Mouse (Mus musculus): ENCODE data around the gene Tmem145. TPM values are rescaled to one million over a fixed set of nuclear protein-coding genes. Genes with fewer than 3 reads are reported as not detected.
"Not testable (repeated sequence)": the region's sequence is repeated elsewhere in the genome, so short reads cannot be mapped to it uniquely, and the experiment has no call there.

Gene Tmem145
- 0.23 and 0.50 TPM in 2 replicates for polyA plus RNA-seq (2015; fragmentation: Nextera tagmentation; extraction: Ambion mirVana)

DNA sequence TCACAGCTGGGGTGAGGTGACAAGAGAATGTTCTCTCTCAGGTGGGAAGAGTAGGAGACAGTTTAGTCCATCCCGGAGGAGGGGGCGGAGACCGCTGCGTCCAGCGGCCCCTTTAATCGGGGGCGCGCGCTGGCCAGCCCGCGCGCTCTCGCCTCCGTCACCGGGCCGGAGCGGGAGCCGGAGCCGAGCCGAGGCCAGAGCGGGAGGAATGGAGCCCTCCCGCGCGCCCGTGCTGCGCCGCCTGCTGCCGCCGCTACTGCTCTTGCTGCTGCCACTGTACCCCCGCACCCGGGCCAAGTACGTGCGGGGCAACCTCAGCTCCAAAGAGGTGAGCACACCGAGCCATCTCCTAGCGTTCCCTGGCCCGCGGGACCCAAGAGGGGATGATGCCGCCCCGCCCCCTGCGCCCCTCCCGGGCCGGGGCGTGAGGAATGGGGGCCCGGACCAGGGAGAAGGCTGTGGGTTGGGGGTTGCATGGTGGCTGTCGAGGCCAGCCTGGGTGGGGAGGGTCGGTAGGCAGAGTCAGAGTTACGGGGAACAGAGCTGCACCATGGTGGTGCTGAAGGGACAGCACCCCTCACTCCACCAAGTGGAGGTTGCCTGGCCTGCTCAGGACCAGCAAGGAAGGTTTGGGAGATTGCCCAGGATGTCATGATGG lies at the start of gene Tmem145:
Gene Tmem145 (plus strand): TSS at position 151 of the 658 bp plus-strand sequence.
- Histone ChIP-seq H3K27ac (no peak within 1 kb of the TSS), H3K9me3 (replicated peaks; ENCODE audit: low read length) (no peaks in the 10 kb centered on the region), H3K4me1 (replicated peaks; ENCODE audit: insufficient read depth, low read length) (0 out of 2 replicates have a peak, but pooled peaks cover 5% of the 10 kb centered on the region), H3K4me2 (ENCODE audit: low read length) (peak within 1 kb of the TSS; percentile 88), H3K27me3 (ENCODE audit: insufficient read depth, low read length) (peaks cover 4% of the 10 kb centered on the region; the same call in 1 of the 2 replicates), H3K36me3 (ENCODE audit: insufficient read depth, low read length) (no peaks in the 10 kb centered on the region), H3K4me3 (replicated peaks; ENCODE audit: low read depth, low read length) (peak within 1 kb of the TSS; percentile 42), H3K9ac (ENCODE audit: low read depth, low read length) (no peak within 1 kb of the TSS)
- WGBS, result under 1% methylated on average over 44 of the region's 47 CpGs
- peak; percentile 82 for DNase-seq (ENCODE audit: low spot score)
- no peak for TF ChIP-seq CTCF (IDR thresholded peaks at IDR 0.05; ENCODE audit: low read depth)
- ATAC-seq (replicated peaks; ENCODE audit: low FRiP score, low read depth), result peak; percentile 78

DNA sequence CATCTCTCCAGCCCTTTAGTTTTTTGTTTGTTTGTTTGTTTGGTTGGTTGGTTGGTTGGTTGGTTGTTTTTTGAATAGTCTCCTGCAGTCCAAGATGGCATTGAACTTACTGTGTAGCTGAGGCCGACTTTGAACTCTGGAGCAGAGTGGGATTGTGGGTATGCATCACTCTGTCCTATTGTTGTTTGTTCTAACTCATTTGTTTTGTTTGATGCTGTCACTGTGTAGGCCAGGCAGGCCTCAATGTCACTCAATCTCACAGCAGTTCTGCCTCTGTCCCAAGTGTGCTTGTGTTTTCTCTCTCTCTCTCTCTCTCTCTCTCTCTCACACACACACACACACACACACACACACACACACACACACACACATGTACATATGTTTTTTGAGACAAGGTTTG lies 44.0 kb upstream of the Tmem145 start:
- ATAC-seq (replicated peaks; ENCODE audit: low FRiP score, low read depth) (no peak), DNase-seq (ENCODE audit: low spot score) (no peak)
- no peak overlapping the region for H3K4me3 ChIP-seq (replicated peaks; ENCODE audit: low read depth, low read length)
- H3K27me3 ChIP-seq (ENCODE audit: insufficient read depth, low read length), result no peaks in the 10 kb centered on the region
- no peaks in the 10 kb centered on the region for H3K36me3 ChIP-seq (ENCODE audit: insufficient read depth, low read length)
- 88% methylated on average over 1 of the region's 1 CpGs for WGBS
- H3K9me3 ChIP-seq (replicated peaks; ENCODE audit: low read length), result no peaks in the 10 kb centered on the region
- H3K27ac ChIP-seq, result no peak overlapping the region
- no peak for TF ChIP-seq CTCF (IDR thresholded peaks at IDR 0.05; ENCODE audit: low read depth)
- peaks cover 1% of the 10 kb centered on the region; the same call in 1 of the 2 replicates for H3K4me1 ChIP-seq (replicated peaks; ENCODE audit: insufficient read depth, low read length)
- H3K4me2 ChIP-seq (ENCODE audit: low read length), result no peak overlapping the region
- no peak overlapping the region for H3K9ac ChIP-seq (ENCODE audit: low read depth, low read length)

DNA sequence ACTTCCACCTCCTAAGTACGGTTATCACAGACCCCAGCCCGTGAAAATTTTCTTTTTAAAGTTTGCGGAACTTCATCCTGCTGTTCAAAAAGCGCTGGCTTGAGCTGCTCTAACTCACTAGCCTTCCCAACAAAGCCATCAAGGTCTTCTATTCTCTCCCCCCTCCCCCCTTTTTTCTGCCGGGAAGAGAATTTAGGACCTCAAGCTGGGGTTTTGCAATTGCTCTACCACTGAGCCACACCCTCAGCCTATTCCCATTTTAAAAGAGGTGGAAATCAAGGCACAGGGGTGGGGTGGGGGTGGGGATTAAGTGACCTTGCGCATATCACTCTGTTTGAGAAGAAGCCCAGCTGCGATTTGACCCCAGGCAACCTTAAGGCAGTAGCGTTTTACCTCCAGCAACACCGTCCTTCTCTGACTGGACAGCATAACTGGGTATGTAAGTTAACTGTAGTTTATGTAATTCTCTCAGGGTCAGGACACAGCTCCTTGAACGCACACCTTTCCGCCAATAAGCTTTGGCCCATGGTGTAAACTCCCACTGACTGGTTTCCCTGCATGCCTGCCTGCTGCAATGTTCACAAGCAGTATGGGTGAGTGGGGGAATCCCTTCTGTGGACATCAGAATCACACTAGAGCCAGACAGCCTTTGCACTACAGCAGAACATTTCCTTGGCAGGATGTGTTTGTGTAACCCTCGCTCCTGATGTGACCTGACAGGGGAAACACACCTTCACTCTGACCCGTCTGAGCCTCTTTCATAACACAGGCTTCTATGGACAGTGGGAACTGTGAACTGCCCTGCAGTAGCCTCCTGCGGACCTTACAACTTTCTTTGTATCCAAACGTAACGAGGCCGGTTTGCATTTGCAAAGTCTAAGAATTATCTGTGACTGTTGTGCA lies 41.7 kb upstream of the Tmem145 start:
- no peak overlapping the region for H3K4me3 ChIP-seq (replicated peaks; ENCODE audit: low read depth, low read length)
- no peak overlapping the region for H3K27ac ChIP-seq
- H3K9ac ChIP-seq (ENCODE audit: low read depth, low read length), result no peak overlapping the region
- TF ChIP-seq CTCF (IDR thresholded peaks at IDR 0.05; ENCODE audit: low read depth), result no peak
- H3K9me3 ChIP-seq (replicated peaks; ENCODE audit: low read length), result no peaks in the 10 kb centered on the region
- ATAC-seq (replicated peaks; ENCODE audit: low FRiP score, low read depth) (no peak), DNase-seq (ENCODE audit: low spot score) (no peak)
- H3K27me3 ChIP-seq (ENCODE audit: insufficient read depth, low read length), result no peaks in the 10 kb centered on the region
- no peaks in the 10 kb centered on the region for H3K36me3 ChIP-seq (ENCODE audit: insufficient read depth, low read length)
- peaks cover 8% of the 10 kb centered on the region; the same call in 1 of the 2 replicates for H3K4me1 ChIP-seq (replicated peaks; ENCODE audit: insufficient read depth, low read length)
- WGBS, result 33% methylated on average over 17 of the region's 17 CpGs
- no peak overlapping the region for H3K4me2 ChIP-seq (ENCODE audit: low read length)

- not testable (repeated sequence) for ATAC-seq (replicated peaks; ENCODE audit: low FRiP score, low read depth); H3K36me3 ChIP-seq (ENCODE audit: insufficient read depth, low read length); H3K4me3 ChIP-seq (replicated peaks; ENCODE audit: low read depth, low read length); H3K4me2 ChIP-seq (ENCODE audit: low read length); H3K27ac ChIP-seq; DNase-seq (ENCODE audit: low spot score); H3K9me3 ChIP-seq (replicated peaks; ENCODE audit: low read length); H3K27me3 ChIP-seq (ENCODE audit: insufficient read depth, low read length); H3K9ac ChIP-seq (ENCODE audit: low read depth, low read length)
- H3K4me1 ChIP-seq (replicated peaks; ENCODE audit: insufficient read depth, low read length), result peaks cover 15% of the 10 kb centered on the region; the same call in 1 of the 2 replicates
- WGBS, result 87% methylated on average over 5 of the region's 5 CpGs
Measured at GRCm38 (mm10) chr7:25265743-25266142, 40.2 kb upstream of the Tmem145 start.

GRCm38 (mm10) chr7:25266180-25266962 lies 39.5 kb upstream of the Tmem145 start:
- no peak overlapping the region for H3K9ac ChIP-seq (ENCODE audit: low read depth, low read length)
- H3K4me1 ChIP-seq (replicated peaks; ENCODE audit: insufficient read depth, low read length), result peaks cover 15% of the 10 kb centered on the region; the same call in 1 of the 2 replicates
- 0 out of 2 replicates have a peak, but pooled peaks cover 6% of the 10 kb centered on the region for H3K36me3 ChIP-seq (ENCODE audit: insufficient read depth, low read length)
- no peak for TF ChIP-seq CTCF (IDR thresholded peaks at IDR 0.05; ENCODE audit: low read depth)
- H3K9me3 ChIP-seq (replicated peaks; ENCODE audit: low read length), result no peaks in the 10 kb centered on the region
- ATAC-seq (replicated peaks; ENCODE audit: low FRiP score, low read depth) (no peak), DNase-seq (ENCODE audit: low spot score) (no peak)
- no peak overlapping the region for H3K27ac ChIP-seq
- peak overlapping the region; percentile 61 for H3K4me2 ChIP-seq (ENCODE audit: low read length)
- no peak overlapping the region for H3K4me3 ChIP-seq (replicated peaks; ENCODE audit: low read depth, low read length)
- no peaks in the 10 kb centered on the region for H3K27me3 ChIP-seq (ENCODE audit: insufficient read depth, low read length)
- 84% methylated on average over 8 of the region's 8 CpGs for WGBS

Data from kidney, postnatal 0 days (tissue).